Mouse (Mus musculus) thymus, postnatal 14 days (tissue): ENCODE measurements around the gene Pard3b.

Source experiments
- DNase-seq: peaks from one replicate; pipeline ENCODE4 v3.0.0; 2021

Pard3b gene

DNA sequence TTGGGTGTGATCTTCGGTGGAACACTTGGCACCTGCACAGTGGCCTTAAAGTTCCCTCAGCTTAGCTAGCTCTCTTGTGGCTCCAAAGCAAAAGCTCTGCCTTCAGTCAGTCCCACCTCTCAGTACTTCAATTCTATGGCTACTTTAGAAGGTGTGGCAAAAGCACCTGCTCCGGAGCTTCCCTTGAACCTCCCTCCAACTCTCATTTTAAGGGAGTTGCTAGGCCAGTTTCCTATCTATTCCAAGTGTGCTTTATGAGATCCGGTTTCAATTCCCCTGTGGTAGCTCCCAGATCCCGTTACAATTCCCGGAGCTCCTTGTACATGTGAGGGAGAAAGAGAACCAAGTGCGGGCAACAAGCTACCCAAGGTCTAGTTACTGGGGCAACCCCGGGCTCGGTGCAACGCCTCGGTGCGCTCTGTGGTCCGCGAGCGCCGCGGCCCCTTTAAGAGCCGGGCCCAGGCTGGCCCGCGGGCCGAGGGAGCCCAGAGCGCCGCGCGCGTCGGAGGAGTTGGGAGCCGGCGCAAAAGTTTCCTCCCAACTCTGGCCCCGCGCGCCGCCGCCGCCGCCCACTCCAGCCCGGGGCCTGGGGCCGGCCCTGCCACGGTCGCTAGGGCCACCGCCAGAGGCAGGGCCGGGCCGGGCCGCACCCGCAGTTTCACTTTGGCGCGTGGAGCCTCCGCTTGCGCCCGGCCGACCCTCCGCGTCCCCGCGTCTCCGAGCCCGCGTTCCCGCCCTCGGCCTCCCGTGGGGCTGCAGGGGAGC lies at the start of gene Pard3b:
Gene Pard3b, plus strand, starts transcription at position 478 of the 765 bp plus-strand sequence.
- DNase-seq = peak; percentile 25

DNA sequence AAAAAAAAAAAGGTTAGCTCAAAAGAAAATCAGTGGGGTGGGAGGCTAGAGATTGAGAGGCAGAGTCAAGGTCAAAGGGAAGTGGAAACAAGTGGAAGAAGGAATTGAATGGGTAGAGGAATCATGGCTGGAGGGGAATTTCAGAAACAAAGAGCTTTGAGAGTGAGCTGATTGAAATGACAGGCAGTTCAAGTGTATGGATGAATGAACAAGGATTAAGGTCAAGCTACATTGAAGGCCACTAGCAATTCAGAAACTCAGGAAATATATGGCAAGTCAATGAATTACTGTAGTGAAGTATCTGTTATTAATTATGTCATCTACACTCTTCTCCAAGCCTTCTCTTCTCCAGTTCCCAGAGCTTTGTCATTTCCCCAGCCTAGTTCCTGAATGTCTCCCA lies 22.4 kb upstream of the Pard3b start:
- DNase-seq = no peak

DNA sequence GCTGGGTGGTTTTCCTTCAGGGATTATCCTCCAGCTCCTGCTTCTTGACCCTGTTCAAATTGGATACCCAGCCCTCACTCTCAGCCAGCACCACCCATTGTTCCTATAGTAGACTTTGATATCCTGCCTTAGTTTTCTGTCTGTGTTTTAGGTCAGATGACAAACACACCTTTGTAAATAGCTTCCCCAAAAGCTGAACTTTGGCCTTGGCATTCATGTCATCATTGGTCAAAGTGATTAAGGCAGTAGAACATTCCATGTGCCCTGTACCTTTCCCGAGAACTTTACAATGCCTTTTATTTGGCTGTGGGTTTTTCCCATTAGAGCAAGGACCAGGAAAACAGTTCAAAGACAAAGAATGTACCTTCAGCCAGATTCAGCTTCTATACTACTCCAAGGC lies 18.0 kb upstream of the Pard3b start:
- DNase-seq = no peak

DNA sequence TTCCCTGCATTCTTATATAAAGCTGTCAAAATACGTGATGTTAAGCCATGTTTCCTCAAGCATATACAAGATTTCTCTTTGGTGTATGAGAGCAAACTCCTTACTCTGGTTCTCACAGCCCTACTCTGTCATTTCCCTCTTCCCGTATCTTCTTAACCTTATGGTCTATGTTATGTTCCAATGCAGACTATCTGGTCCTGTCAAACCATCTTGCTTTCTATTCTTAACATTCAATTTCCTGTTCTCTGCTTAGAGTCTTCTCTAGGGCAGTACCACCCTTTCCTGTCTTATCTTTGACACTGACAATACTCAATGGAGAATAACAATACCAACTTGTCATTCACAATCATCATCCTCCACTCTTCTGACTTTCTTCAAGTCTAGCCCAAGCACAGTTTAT lies 8.8 kb upstream of the Pard3b start:
- no peak for DNase-seq

DNA sequence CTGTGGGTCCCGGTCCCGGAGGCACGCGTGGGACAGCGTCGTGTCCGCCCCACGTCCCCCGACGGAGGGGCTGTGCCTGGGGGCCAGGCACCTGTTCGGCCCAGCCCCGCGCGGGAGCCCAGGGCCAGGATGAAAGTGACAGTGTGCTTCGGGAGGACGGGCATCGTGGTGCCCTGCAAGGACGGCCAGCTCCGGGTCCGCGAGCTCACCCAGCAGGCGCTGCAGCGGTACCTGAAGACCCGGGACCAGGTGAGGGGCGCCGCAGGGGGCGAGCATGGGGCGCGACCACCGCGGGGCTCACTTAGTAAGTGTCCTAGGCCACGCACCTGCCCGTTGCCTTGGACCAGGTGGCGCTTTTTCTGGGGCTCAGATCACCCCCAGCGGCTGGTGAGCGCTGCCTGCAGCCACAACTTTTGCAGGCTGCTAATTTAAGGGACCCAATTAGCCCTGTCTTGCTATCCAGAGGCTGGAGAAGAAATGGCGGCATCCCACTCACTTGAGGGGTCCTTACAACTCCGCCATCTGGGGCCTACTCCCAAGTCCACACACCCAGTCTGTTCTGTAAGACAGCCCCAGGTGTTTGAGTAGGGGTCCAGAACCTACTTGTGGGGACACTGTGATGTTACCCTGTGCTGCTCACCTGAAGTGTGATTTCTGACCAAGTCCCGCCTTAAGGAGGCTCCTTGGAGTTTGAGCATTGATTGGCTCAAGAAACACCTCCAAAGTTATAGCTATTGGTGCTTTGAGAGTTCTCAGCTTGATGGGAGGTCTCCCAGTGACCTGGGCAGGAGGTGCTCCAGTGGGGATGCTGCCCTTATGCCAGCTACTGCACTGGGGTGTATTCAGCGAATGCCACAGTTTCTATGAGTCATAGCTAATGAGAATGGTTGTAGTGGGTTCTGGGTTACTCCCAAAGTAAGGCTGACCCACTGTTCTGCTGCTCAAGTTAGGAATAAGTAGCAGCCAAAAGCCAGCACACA lies 780 bp downstream of the Pard3b start:
- DNase-seq = peak; percentile 10

DNA sequence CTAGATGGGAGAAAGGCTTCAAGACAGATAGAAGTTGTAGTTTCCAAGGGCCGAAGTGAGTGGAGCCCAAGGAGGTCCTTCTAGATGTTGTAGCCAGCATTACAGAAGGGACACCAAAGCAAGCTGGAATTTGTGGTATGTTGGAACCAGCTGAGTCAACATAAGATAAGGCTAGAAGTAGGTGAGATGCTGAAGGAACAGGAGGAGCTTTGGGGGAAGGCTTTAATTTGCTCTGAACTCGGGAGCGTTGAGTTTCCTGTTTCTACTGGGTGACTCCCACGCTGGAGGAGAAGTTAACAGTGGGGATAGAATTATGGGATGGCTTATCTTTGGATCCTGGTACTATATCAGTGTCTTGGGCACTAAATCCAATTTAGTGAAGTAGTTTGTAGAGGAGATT lies 3.3 kb downstream of the Pard3b start:
- no peak for DNase-seq

DNA sequence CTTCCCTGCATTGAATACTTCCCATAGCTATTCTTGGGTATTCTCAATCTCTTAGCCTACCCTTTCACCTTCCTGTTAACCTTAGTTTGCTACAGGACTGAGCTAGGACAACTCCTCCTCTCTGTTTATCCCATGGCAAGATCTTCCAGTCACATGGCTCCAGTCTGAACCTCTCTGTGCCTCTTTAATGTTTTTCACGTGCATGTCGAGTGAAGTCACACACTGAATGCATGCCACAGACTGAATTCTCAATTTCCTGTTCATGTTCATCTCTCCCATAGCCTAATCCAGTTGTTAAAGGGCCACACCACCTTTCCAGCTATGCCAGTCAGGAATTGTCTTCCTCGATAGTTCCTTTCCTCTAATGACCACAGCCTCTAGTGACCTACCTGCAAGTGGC lies 6.4 kb downstream of the Pard3b start:
- DNase-seq = no peak

DNA sequence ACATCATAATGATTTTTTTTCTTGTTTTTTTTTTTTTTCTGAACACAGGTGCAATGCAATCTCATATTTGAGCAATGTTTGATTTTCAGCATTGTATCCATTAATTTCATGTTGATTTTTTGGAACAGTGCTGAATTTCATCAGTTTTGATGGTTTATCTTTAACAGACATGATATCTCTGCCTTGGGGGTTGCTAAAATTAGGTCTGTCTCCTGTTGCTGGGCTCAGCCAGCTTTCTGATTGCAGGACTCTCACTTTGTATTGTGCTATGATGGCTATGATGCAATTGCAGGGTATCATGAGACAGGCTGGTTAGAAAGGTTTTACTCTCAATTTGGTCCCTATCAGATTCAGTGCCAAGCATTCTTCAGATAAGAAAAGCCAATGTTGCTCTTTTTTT lies 11.3 kb downstream of the Pard3b start:
- no peak for DNase-seq

DNA sequence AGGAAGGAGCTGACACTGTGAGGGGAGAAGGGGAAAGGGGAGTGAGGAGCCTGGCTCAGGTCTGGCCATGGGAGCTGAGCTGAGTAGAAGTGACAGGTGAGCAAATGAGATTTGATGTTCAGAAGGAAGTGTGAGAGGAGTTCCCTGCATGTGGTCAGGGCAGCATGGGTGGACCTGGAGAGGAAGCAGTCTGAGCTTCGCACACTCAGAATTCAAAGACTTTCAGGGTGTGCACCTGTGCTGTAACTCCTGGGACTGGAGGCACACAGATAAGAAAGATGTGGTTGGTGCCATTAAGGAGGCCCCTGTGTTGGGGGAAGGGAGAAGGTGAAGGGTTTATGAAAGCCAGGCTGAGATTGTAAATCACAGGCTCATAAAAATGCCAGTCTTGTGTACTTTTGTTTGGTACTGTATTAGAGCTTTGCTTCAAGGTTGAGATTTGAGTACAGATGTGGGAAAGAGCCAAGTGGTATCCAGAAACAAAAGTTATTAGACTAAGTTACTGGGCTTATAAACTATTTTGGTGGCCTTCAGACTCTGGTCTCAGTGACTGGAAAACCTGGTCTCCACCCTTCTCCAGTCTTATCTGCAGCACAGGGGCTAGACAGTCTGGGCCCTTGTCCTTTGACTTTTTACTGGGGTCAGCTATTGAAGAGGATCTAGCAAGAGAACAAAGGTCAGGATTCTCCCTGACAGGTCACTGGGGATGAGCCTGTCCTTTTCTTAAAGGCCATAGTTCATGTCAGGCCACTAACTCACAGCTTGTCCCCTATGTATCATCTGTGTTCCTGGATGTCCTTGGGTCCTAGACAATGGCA lies 13.0 kb downstream of the Pard3b start:
- no peak for DNase-seq

DNA sequence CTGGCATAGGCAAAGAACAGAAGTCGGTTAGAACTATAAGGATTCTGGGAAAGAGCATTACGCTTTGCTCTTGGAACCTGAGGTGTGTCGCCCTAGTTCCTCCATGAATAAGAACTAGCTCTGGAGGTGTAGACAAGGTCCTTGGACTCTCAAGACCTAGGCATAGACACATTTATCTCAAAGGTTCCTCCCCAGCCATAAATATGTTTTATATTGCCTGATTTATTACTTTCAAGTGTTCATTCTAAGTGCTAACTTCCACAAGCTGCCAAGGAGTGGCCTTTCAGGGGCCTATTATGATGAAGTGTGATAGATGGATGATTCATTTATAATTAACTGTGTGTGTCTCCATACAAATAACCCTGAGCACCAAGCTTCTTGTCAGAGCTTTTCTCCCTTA lies 19.1 kb downstream of the Pard3b start:
- no peak for DNase-seq

DNA sequence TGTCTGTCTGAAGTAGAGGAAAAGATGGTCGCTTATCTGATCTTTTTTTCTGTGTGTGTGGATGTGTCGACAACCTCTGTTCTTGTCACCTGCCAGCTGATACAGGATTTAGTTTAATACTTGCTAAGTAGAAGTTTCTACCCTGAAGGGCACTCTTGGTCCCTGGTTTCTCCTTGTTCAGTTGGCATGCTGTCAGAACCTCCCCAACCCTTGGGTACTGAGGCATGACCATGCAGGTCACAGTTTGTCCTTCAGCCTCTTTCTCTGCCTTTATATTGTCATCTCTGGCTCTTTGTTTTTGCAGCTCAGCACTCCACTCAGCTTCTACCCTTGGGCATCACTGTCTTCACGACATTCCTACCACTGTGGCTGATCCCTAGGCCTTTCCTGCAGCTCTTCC lies 21.3 kb downstream of the Pard3b start:
- DNase-seq = no peak

DNA sequence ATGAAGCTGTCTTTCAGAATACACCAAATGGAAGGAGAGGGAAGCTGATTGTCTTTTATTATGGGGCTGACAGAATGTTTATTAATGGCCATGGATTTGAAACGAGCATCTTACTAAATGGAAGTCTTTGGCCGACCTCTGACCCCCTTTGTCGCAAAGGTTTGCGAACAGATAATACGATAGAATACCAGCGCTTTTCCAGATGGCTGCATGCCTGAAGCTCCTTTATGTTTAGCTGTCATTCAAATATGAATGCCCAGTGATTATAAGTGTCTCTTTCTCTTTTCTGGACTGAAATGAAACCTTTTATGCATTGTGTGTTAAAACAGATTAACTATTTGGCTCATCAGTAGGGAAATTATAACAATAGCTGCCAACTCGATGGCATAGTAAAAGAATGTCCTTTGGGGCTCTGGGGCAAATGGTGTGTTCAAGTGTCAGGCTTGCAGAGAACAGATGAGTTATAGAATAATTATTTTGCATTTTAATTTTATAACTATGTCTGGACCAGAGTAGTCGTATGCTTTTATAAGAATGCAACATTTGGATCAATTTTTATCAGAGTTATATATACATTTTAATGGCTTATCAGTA lies 46.7 kb downstream of the Pard3b start:
- DNase-seq = no peak

DNA sequence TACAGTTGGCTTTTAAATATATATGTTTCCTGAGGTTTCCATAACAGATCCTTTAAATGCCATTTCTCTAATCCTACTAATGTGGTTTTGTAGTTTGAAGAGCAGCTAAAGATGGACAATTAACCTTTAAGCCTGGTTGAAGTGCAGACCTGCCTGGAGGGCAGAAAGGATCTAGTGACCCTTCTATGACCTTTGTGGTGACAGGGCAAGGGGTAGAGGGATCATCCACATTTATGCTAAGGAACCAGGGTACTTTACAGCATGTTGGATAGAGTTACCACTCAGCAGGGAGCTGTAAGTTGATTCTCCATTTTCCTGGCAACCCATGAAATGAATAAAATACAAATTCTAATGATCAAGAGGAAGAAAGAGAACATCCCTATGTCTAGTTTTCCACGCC lies 47.3 kb downstream of the Pard3b start:
- DNase-seq = no peak

DNA sequence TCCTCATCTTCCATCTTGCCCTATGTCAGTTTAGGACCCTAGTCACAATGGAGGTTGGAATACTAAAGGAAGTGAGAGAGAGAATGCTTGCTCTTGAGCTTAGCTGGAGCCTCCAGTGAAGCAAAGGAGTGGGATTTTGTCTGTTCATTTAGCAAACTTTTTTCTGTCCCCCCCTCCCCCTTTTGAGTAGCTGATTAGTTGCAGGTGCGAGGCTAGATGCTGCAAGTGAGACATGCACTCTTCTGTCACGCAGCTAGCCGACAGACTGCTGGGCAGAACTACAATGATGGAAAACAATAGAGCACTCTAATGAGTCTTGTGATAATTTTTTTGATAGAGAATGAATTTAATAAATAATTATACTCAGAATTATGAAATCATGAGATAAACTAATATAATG lies 49.7 kb downstream of the Pard3b start:
- DNase-seq = no peak

DNA sequence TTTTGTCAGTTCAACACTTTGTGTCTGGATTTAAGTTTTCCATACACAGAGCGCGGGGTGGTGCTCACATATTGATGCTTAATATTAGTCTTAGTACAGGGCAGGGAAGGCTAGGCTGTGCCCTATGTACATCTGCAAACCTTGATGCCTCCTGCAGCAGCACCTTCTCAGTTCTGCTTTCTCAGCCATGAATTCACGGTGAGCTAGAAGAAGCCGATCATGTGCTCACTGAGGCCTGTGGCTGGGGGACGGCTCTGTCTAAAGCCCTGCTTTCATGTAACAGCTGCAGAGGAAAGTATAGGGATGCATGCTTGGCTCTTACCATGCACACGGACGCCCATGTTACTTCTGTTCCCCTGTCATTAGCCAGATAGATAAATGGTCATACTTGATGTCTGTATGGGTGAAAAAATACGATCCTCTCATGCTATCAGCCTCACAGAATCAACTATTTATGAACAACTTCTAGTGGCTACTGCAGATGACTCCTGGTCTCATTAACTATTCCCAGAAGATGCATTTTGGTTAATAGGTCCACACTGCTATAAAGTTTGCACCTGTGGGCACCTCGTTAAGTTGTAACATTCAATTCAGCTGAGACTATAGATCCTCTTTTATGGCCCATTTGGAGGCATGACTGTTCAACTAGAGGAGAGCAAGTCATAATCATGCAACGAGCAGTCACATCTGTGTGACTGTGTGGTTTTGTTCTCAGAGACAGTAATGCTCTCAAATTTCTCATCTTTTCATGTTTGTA lies 60.0 kb downstream of the Pard3b start:
- no peak for DNase-seq

DNA sequence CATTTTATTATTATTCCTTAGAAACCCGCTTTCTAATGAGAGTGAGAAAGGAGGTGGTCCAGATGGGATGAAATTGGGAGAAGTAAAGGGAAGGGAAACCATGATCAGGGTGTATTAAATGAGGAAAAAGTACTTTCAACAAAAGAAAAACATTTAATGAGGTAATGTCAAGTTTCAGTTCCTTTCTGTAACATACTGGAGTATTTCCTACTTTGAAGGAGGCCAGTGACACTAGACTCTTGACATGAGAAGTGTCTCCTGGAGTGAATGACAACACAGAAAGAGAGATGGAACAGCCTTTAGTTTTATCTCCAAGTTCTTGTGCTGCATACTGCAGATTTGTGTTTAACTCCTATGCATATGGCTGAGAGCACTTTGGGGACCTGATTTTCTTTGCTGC lies 71.2 kb downstream of the Pard3b start:
- DNase-seq = no peak

DNA sequence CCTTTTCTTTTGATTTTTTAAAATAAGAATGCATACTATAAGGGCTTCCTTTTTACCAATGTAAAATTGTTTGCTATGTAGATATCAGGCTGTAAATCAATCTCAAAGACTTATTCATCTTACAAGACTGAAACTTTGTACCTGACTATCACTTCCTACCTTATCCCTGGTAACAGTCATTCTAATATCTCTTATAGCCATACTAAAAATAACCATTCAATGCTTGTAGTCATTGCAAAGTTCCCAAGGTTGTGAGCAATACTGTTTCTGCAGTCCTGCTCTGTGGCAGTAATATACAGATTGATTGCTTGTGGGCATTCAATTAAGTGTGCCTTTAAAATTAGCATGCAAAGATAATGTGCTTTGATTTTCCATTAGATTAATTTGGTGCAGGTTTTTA lies 72.9 kb downstream of the Pard3b start:
- DNase-seq = no peak

DNA sequence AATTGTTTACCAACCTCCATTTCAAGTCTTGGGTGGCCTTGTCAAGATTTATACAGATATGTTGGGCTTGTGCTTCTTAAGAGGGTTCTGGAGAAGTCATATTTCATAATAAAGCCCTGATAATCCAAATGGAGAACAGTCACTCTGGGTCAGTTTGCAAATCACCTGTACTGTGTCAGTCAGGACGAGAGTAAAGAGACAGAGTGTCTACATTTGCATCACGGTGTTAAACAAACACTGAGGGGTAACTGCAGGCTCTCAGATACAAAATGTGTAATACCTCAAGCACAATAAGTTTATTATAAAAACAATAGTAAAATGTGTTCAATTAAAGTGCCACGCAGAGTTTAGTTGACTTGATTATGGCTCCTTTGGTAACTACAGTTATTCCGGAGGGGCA lies 91.0 kb downstream of the Pard3b start:
- DNase-seq = no peak

DNA sequence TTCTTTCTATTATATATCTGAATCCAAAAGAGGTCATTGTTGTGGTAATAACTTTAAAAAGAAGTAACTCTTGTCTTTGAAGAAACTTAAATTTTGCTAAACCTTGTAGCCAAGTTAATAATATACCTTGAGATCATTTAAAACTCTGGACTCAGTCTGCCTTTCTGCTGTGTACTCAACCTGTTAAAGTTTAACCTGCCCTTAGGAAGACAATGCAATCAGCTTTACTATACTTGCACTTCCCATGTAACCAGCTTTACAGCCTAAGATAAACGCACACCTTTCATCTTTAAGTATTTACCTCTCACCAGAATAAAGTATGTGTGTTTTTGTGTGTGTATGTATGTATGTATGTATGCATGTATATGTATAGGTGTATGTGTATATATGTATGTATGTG lies 97.9 kb downstream of the Pard3b start:
- DNase-seq = no peak

DNA sequence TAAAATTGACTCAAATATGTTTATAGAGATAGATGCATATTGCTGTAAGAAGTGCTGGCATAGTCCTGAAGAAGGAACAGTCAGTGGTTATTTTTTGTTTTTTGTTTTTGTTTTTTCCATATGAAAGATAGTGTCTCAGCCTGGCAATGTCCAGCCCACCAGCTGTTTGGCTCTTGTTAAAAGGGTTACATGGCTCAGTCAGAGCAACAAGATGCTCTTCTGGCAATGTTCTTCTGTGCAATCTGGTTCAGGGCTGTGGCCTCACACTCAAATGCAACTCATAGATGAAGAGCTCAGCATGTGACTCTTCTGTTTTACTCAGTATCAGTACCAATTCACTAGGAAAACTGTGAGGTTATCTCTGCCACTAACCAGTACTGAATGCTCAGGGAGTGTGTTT lies 104.2 kb downstream of the Pard3b start:
- DNase-seq = no peak

DNA sequence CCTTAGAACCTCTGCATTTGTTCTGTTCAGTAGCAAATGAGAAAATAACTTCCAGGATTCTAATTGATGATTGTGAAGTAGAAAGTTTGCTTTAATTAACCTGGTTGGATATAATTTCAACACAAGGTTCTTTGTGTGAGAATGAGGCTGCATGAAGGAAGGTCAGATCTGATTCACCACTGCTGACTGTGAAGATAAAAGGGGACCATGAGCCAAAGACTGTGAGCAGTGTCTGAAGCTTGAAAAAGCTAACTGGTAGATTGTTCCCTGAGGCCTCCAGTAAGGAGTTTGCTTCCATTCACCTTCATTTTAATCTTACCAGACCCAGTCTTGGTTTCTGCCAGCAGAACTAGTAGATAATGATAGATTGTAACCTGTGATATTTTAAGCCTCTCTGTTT lies 108.9 kb downstream of the Pard3b start:
- no peak for DNase-seq

DNA sequence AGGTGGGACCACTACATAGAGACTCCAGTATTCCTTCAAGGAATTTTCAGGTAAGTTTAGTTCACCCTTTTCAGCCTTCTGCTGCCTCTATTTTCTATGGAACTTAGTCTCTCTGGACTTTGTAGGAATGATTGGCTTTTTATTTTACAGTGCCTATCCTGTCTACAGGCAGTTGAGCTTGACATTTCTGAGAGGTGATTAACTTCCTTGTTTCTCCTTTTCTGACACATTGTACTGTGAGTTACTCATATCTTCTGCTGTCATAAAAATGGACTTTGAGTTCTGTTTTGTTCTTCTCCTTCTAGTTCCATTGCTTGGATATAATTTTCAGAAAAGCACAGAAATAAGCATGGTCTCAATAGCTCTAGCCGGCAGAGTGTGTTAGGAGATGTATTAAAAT lies 112.4 kb downstream of the Pard3b start:
- no peak for DNase-seq
